Mouse (Mus musculus): ENCODE results near the gene Cenpm. TPM values are rescaled to one million over a fixed set of nuclear protein-coding genes. Genes with fewer than 3 reads are reported as not detected.

The Cenpm gene
- polyA plus RNA-seq, 1 experiment from 2014 or later = 51.6 TPM

- Histone ChIP-seq H3K4me3 (replicated peaks; ENCODE audit: low read length) (no peak overlapping the region), H3K4me1 (ENCODE audit: control insufficient read depth, insufficient read depth, low read length) (peaks cover 13% of the 10 kb centered on the region), H3K27ac (ENCODE audit: low read length) (no peak overlapping the region), H3K9me3 (replicated peaks; ENCODE audit: control insufficient read depth, low read length) (no peaks in the 10 kb centered on the region), H3K4me2 (ENCODE audit: low read depth, low read length) (no peak overlapping the region), H3K27me3 (ENCODE audit: control insufficient read depth, insufficient read depth, low read length) (peaks cover 54% of the 10 kb centered on the region), H3K9ac (ENCODE audit: low read length) (no peak overlapping the region), H3K36me3 (ENCODE audit: control insufficient read depth, insufficient read depth, low read length) (peaks cover 12% of the 10 kb centered on the region)
- no peak for ATAC-seq (ENCODE audit: insufficient read depth, low FRiP score)
- 23% methylated on average over 34 of the region's 34 CpGs for WGBS
These were observed 37.5 kb downstream of the Cenpm start for GRCm38 (mm10) chr15:82207105-82207459.

- Histone ChIP-seq H3K4me3 (replicated peaks; ENCODE audit: low read length) (no peak overlapping the region), H3K27me3 (ENCODE audit: control insufficient read depth, insufficient read depth, low read length) (peaks cover 49% of the 10 kb centered on the region), H3K9ac (ENCODE audit: low read length) (no peak overlapping the region), H3K4me1 (ENCODE audit: control insufficient read depth, insufficient read depth, low read length) (peaks cover 7% of the 10 kb centered on the region), H3K27ac (ENCODE audit: low read length) (no peak overlapping the region), H3K9me3 (replicated peaks; ENCODE audit: control insufficient read depth, low read length) (no peaks in the 10 kb centered on the region), H3K4me2 (ENCODE audit: low read depth, low read length) (no peak overlapping the region), H3K36me3 (ENCODE audit: control insufficient read depth, insufficient read depth, low read length) (peaks cover 12% of the 10 kb centered on the region)
- peak; percentile 76 for ATAC-seq (ENCODE audit: insufficient read depth, low FRiP score)
- WGBS = 51% methylated on average over 9 of the region's 9 CpGs
These were observed 38.0 kb downstream of the Cenpm start for GRCm38 (mm10) chr15:82206365-82207104.

- WGBS = 60% methylated on average over 10 of the region's 10 CpGs
- H3K4me1 ChIP-seq (ENCODE audit: control insufficient read depth, insufficient read depth, low read length) = peaks cover 5% of the 10 kb centered on the region; the same call in 1 of the 2 replicates
- no peak for ATAC-seq (ENCODE audit: insufficient read depth, low FRiP score)
- H3K27me3 ChIP-seq (ENCODE audit: control insufficient read depth, insufficient read depth, low read length) = peaks cover 32% of the 10 kb centered on the region
- H3K4me3 ChIP-seq (replicated peaks; ENCODE audit: low read length) = no peak overlapping the region
- H3K9me3 ChIP-seq (replicated peaks; ENCODE audit: control insufficient read depth, low read length) = no peaks in the 10 kb centered on the region
- H3K36me3 ChIP-seq (ENCODE audit: control insufficient read depth, insufficient read depth, low read length) = peaks cover 15% of the 10 kb centered on the region
- no peak overlapping the region for H3K9ac ChIP-seq (ENCODE audit: low read length)
- no peak overlapping the region for H3K27ac ChIP-seq (ENCODE audit: low read length)
- H3K4me2 ChIP-seq (ENCODE audit: low read depth, low read length) = no peak overlapping the region
These were observed 39.7 kb downstream of the Cenpm start for GRCm38 (mm10) chr15:82204680-82205371.

GRCm38 (mm10) chr15:82203611-82204351, 40.8 kb downstream of the Cenpm start:
- Histone ChIP-seq H3K4me3 (replicated peaks; ENCODE audit: low read length) (no peak overlapping the region), H3K9ac (ENCODE audit: low read length) (no peak overlapping the region), H3K4me2 (ENCODE audit: low read depth, low read length) (no peak overlapping the region), H3K36me3 (ENCODE audit: control insufficient read depth, insufficient read depth, low read length) (peaks cover 26% of the 10 kb centered on the region), H3K9me3 (replicated peaks; ENCODE audit: control insufficient read depth, low read length) (no peaks in the 10 kb centered on the region), H3K4me1 (ENCODE audit: control insufficient read depth, insufficient read depth, low read length) (peaks cover 5% of the 10 kb centered on the region; the same call in 1 of the 2 replicates), H3K27ac (ENCODE audit: low read length) (no peak overlapping the region), H3K27me3 (ENCODE audit: control insufficient read depth, insufficient read depth, low read length) (peaks cover 28% of the 10 kb centered on the region)
- no peak for ATAC-seq (ENCODE audit: insufficient read depth, low FRiP score)
- WGBS = 84% methylated on average over 20 of the region's 20 CpGs

- H3K27me3 ChIP-seq (ENCODE audit: control insufficient read depth, insufficient read depth, low read length) = peaks cover 28% of the 10 kb centered on the region
- no peak overlapping the region for H3K9ac ChIP-seq (ENCODE audit: low read length)
- H3K9me3 ChIP-seq (replicated peaks; ENCODE audit: control insufficient read depth, low read length) = no peaks in the 10 kb centered on the region
- H3K27ac ChIP-seq (ENCODE audit: low read length) = no peak overlapping the region
- ATAC-seq (ENCODE audit: insufficient read depth, low FRiP score) = no peak
- H3K4me1 ChIP-seq (ENCODE audit: control insufficient read depth, insufficient read depth, low read length) = peaks cover 5% of the 10 kb centered on the region; the same call in 1 of the 2 replicates
- H3K36me3 ChIP-seq (ENCODE audit: control insufficient read depth, insufficient read depth, low read length) = peaks cover 30% of the 10 kb centered on the region
- no peak overlapping the region for H3K4me2 ChIP-seq (ENCODE audit: low read depth, low read length)
- 77% methylated on average over 10 of the region's 10 CpGs for WGBS
- no peak overlapping the region for H3K4me3 ChIP-seq (replicated peaks; ENCODE audit: low read length)
These were observed 41.5 kb downstream of the Cenpm start for GRCm38 (mm10) chr15:82203090-82203489.

GRCm38 (mm10) chr15:82202086-82202485, 42.5 kb downstream of the Cenpm start:
- H3K4me2 ChIP-seq (ENCODE audit: low read depth, low read length) = no peak overlapping the region
- peaks cover 21% of the 10 kb centered on the region for H3K27me3 ChIP-seq (ENCODE audit: control insufficient read depth, insufficient read depth, low read length)
- no peaks in the 10 kb centered on the region for H3K9me3 ChIP-seq (replicated peaks; ENCODE audit: control insufficient read depth, low read length)
- peaks cover 38% of the 10 kb centered on the region for H3K36me3 ChIP-seq (ENCODE audit: control insufficient read depth, insufficient read depth, low read length)
- H3K4me1 ChIP-seq (ENCODE audit: control insufficient read depth, insufficient read depth, low read length) = no peaks in the 10 kb centered on the region
- WGBS = 91% methylated on average over 6 of the region's 6 CpGs
- H3K9ac ChIP-seq (ENCODE audit: low read length) = no peak overlapping the region
- H3K27ac ChIP-seq (ENCODE audit: low read length) = no peak overlapping the region
- no peak for ATAC-seq (ENCODE audit: insufficient read depth, low FRiP score)
- H3K4me3 ChIP-seq (replicated peaks; ENCODE audit: low read length) = no peak overlapping the region

- 88% methylated on average over 12 of the region's 12 CpGs for WGBS
- H3K4me1 ChIP-seq (ENCODE audit: control insufficient read depth, insufficient read depth, low read length) = no peaks in the 10 kb centered on the region
- no peak for ATAC-seq (ENCODE audit: insufficient read depth, low FRiP score)
- no peak overlapping the region for H3K9ac ChIP-seq (ENCODE audit: low read length)
- no peak overlapping the region for H3K4me2 ChIP-seq (ENCODE audit: low read depth, low read length)
- H3K36me3 ChIP-seq (ENCODE audit: control insufficient read depth, insufficient read depth, low read length) = peaks cover 54% of the 10 kb centered on the region
- no peak overlapping the region for H3K4me3 ChIP-seq (replicated peaks; ENCODE audit: low read length)
- no peak overlapping the region for H3K27ac ChIP-seq (ENCODE audit: low read length)
- H3K27me3 ChIP-seq (ENCODE audit: control insufficient read depth, insufficient read depth, low read length) = no peaks in the 10 kb centered on the region
- no peaks in the 10 kb centered on the region for H3K9me3 ChIP-seq (replicated peaks; ENCODE audit: control insufficient read depth, low read length)
These were observed 45.0 kb downstream of the Cenpm start for GRCm38 (mm10) chr15:82199546-82199945.

- Histone ChIP-seq H3K4me1 (ENCODE audit: control insufficient read depth, insufficient read depth, low read length) (no peaks in the 10 kb centered on the region), H3K27ac (ENCODE audit: low read length) (no peak overlapping the region), H3K9me3 (replicated peaks; ENCODE audit: control insufficient read depth, low read length) (no peaks in the 10 kb centered on the region), H3K4me3 (replicated peaks; ENCODE audit: low read length) (no peak overlapping the region), H3K4me2 (ENCODE audit: low read depth, low read length) (no peak overlapping the region), H3K27me3 (ENCODE audit: control insufficient read depth, insufficient read depth, low read length) (no peaks in the 10 kb centered on the region), H3K9ac (ENCODE audit: low read length) (no peak overlapping the region), H3K36me3 (ENCODE audit: control insufficient read depth, insufficient read depth, low read length) (peaks cover 52% of the 10 kb centered on the region)
- WGBS = 80% methylated on average over 7 of the region's 7 CpGs
- no peak for ATAC-seq (ENCODE audit: insufficient read depth, low FRiP score)
These were observed 46.2 kb downstream of the Cenpm start for GRCm38 (mm10) chr15:82198342-82198741.

- H3K4me1 ChIP-seq (ENCODE audit: control insufficient read depth, insufficient read depth, low read length) = no peaks in the 10 kb centered on the region
- H3K9me3 ChIP-seq (replicated peaks; ENCODE audit: control insufficient read depth, low read length) = no peaks in the 10 kb centered on the region
- H3K36me3 ChIP-seq (ENCODE audit: control insufficient read depth, insufficient read depth, low read length) = peaks cover 48% of the 10 kb centered on the region
- H3K4me3 ChIP-seq (replicated peaks; ENCODE audit: low read length) = no peak overlapping the region
- H3K9ac ChIP-seq (ENCODE audit: low read length) = no peak overlapping the region
- no peak for ATAC-seq (ENCODE audit: insufficient read depth, low FRiP score)
- no peak overlapping the region for H3K27ac ChIP-seq (ENCODE audit: low read length)
- WGBS = 92% methylated on average over 11 of the region's 11 CpGs
- no peak overlapping the region for H3K4me2 ChIP-seq (ENCODE audit: low read depth, low read length)
- no peaks in the 10 kb centered on the region for H3K27me3 ChIP-seq (ENCODE audit: control insufficient read depth, insufficient read depth, low read length)
These were observed 46.6 kb downstream of the Cenpm start for GRCm38 (mm10) chr15:82197937-82198336.
